Mouse (Mus musculus) lung, embryonic 16.5 days (tissue): ENCODE results near the gene Anks1. TPM values are rescaled to one million over a fixed set of nuclear protein-coding genes. Genes with fewer than 3 reads are reported as not detected.

ENCODE experiments used
- ATAC-seq: fragments of 200-750 bp; cut with Nextera tagmentation; 2 replicates; pipeline ENCODE4 v1.8.0; 2017; ENCODE audit warnings: low read depth, mild to moderate bottlenecking, moderate library complexity
- H3K27ac ChIP-seq: fragments of 300-500 bp; sonication (generic); 2 replicates; pipeline ENCODE4 v1.5.1; 2014; ENCODE audit warnings: mild to moderate bottlenecking, control low read depth, low read length
- H3K27me3 ChIP-seq: fragments of 300-500 bp; sonication (generic); 2 replicates; pipeline ENCODE4 v1.6.1; 2014; ENCODE audit warnings: low read depth, low read length, mixed read lengths; ENCODE audit not compliant: control insufficient read depth, insufficient read depth
- H3K36me3 ChIP-seq: fragments of 300-500 bp; sonication (generic); 2 replicates; pipeline ENCODE4 v1.6.1; 2014; ENCODE audit warnings: low read length; ENCODE audit not compliant: control insufficient read depth, insufficient read depth
- H3K4me1 ChIP-seq: fragments of 300-500 bp; sonication (generic); replicated peaks from 2 replicates; pipeline ENCODE4 v1.6.1; 2014; ENCODE audit warnings: low read length, mixed read lengths; ENCODE audit not compliant: control insufficient read depth, insufficient read depth
- H3K4me2 ChIP-seq: fragments of 300-500 bp; sonication (generic); 2 replicates; pipeline ENCODE4 v1.6.1; 2014; ENCODE audit warnings: low read depth, low read length, control low read depth
- H3K4me3 ChIP-seq: fragments of 300-500 bp; sonication (generic); 2 replicates; pipeline ENCODE4 v1.5.1; 2014; ENCODE audit warnings: mild to moderate bottlenecking, low read length, control low read depth
- H3K9ac ChIP-seq: fragments of 300-500 bp; sonication (generic); 2 replicates; pipeline ENCODE4 v1.6.1; 2014; ENCODE audit warnings: low read length, control low read depth
- H3K9me3 ChIP-seq: fragments of 300-500 bp; sonication (generic); 2 replicates; pipeline ENCODE4 v1.6.1; 2016; ENCODE audit warnings: low read length; ENCODE audit not compliant: control insufficient read depth
- WGBS: fragments of 180-500 bp; shearing (Covaris S2); extraction: QIAGEN DNeasy Blood & Tissue Kit; methylation state at CpG from one replicate; pipeline ENCODE4 v1.1.7; 2014; 5-methylcytosine and 5-hydroxymethylcytosine counted together
- polyA plus RNA-seq: library from polyadenylated mRNA; unstranded; fragments of >200 nt; fragmentation: Nextera tagmentation; extraction: Ambion mirVana; gene quantifications from 2 replicates; pipeline ENCODE4 v1.2.1, GENCODE M21; 2015

The Anks1 gene
- polyA plus RNA-seq, 1 experiment from 2014 or later = 18.1 TPM

DNA sequence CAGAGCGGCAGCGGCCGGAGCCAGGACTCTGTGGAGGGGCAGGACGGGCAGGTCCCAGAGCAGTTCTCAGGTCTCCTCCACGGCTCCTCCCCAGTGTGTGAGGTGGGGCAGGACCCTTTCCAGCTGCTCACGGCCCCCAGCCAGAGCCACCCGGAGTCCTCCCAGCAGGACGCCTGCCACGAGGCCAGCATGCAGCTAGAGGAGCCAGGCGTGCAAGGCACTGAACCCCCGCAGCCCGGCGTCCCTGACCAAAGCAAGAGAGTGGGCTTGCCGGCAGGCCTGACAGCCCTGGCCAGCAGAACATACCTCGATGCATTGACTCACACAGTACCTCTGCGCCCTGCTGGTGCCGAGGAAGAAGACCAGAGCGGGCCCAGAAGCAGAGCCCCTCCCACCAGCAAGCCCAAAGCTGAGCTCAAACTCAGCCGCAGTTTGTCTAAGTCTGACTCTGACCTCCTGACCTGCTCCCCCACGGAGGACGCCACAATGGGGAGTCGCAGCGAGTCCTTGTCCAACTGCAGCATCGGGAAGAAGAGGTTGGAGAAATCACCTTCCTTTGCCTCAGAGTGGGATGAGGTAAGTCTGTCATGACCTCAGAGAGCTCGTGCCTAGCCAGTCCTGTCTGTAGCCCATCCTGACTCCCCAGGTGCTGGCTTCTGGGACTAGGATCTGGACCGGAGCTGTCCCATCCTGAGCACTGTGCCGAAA, 98.9 kb downstream of the Anks1 start:
- H3K4me1 ChIP-seq = peaks cover 54% of the 10 kb centered on the region
- peak overlapping the region; percentile 67 for H3K9ac ChIP-seq
- WGBS = 15% methylated on average over 27 of the region's 27 CpGs
- no peaks in the 10 kb centered on the region for H3K36me3 ChIP-seq
- peak overlapping the region; percentile 95 for H3K27ac ChIP-seq
- no peaks in the 10 kb centered on the region for H3K27me3 ChIP-seq
- peak; percentile 79 for ATAC-seq
- H3K9me3 ChIP-seq = no peaks in the 10 kb centered on the region
- H3K4me3 ChIP-seq = peak overlapping the region; percentile 31
- peak overlapping the region; percentile 57 for H3K4me2 ChIP-seq

DNA sequence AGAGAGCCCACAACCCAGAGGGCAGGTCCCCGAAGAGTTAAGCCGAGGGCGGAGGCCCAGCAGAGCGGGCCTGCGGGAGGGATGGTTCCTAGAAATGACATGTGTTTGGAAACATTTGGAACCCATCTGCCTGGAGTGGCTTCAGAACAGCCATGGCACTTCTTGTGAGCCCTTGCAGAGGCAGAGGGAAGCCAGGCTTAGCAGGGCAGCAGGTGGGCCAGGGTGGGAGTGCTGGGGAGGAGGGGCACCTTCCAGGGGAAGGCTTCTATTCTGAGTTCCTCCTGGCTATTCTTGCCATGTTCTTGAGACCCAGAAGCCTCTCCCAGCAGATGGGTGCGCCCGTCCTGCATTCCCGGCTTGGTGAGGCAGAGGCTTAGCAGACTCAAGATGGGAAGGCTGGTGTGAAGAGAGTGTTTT, 99.5 kb downstream of the Anks1 start:
- Histone ChIP-seq H3K4me3 (peak overlapping the region; percentile 31), H3K9ac (peak overlapping the region; percentile 67), H3K27ac (peak overlapping the region; percentile 95), H3K27me3 (no peaks in the 10 kb centered on the region), H3K36me3 (no peaks in the 10 kb centered on the region), H3K9me3 (no peaks in the 10 kb centered on the region), H3K4me2 (peak overlapping the region; percentile 57), H3K4me1 (peaks cover 59% of the 10 kb centered on the region)
- ATAC-seq = no peak
- 65% methylated on average over 8 of the region's 8 CpGs for WGBS

- Histone ChIP-seq H3K27ac (peak overlapping the region; percentile 95), H3K4me2 (peak overlapping the region; percentile 57), H3K9ac (peak overlapping the region; percentile 67), H3K36me3 (no peaks in the 10 kb centered on the region), H3K9me3 (no peaks in the 10 kb centered on the region), H3K27me3 (no peaks in the 10 kb centered on the region), H3K4me3 (peak overlapping the region; percentile 31), H3K4me1 (peaks cover 65% of the 10 kb centered on the region)
- no peak for ATAC-seq
- WGBS = 67% methylated on average over 10 of the region's 10 CpGs
These were observed 100.1 kb downstream of the Anks1 start for GRCm38 (mm10) chr17:28009066-28009715.

GRCm38 (mm10) chr17:28009716-28010114, 100.6 kb downstream of the Anks1 start:
- no peak for ATAC-seq
- Histone ChIP-seq H3K4me3 (peak overlapping the region; percentile 31; the same call in 1 of the 2 replicates), H3K27me3 (no peaks in the 10 kb centered on the region), H3K9me3 (no peaks in the 10 kb centered on the region), H3K9ac (peak overlapping the region; percentile 67), H3K4me1 (peaks cover 70% of the 10 kb centered on the region), H3K4me2 (peak overlapping the region; percentile 57), H3K27ac (no peak overlapping the region), H3K36me3 (no peaks in the 10 kb centered on the region)
- 78% methylated on average over 7 of the region's 7 CpGs for WGBS

- H3K4me2 ChIP-seq = no peak overlapping the region
- no peak overlapping the region for H3K4me3 ChIP-seq
- H3K27me3 ChIP-seq = no peaks in the 10 kb centered on the region
- peak overlapping the region; percentile 36; the same call in 1 of the 2 replicates for H3K27ac ChIP-seq
- ATAC-seq = no peak
- 0 out of 2 replicates have a peak overlapping the region, but pooled peaks have one; percentile 22 for H3K9ac ChIP-seq
- no peaks in the 10 kb centered on the region for H3K36me3 ChIP-seq
- H3K4me1 ChIP-seq = peaks cover 74% of the 10 kb centered on the region
- WGBS = 90% methylated on average over 2 of the region's 2 CpGs
- no peaks in the 10 kb centered on the region for H3K9me3 ChIP-seq
These were observed 101.8 kb downstream of the Anks1 start for GRCm38 (mm10) chr17:28010925-28011324.

DNA sequence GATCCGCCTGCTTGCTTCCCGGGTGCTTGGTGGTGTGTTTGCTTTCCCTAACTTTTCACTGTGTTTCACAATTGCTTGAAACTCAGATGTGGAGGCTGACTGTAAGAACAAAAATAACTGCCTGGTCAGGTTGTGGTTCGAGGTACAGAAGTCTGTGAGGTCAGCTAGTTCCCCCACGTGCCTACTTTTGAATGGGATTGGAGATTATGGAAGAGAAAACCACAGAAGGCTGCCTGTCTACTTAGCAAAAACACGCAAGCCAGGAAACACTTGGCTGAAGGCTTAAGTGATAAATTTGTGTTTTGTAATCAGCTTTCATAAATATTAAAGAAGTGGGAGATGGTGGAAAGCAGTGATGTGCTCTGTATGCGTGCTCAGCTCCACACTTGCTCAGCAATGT, 103.7 kb downstream of the Anks1 start:
- H3K27me3 ChIP-seq = no peaks in the 10 kb centered on the region
- no peaks in the 10 kb centered on the region for H3K9me3 ChIP-seq
- H3K27ac ChIP-seq = peak overlapping the region; percentile 98
- H3K36me3 ChIP-seq = no peaks in the 10 kb centered on the region
- H3K4me1 ChIP-seq = peaks cover 69% of the 10 kb centered on the region
- WGBS = 43% methylated on average over 6 of the region's 6 CpGs
- peak overlapping the region; percentile 40 for H3K4me2 ChIP-seq
- ATAC-seq = no peak
- H3K9ac ChIP-seq = peak overlapping the region; percentile 55
- H3K4me3 ChIP-seq = no peak overlapping the region

DNA sequence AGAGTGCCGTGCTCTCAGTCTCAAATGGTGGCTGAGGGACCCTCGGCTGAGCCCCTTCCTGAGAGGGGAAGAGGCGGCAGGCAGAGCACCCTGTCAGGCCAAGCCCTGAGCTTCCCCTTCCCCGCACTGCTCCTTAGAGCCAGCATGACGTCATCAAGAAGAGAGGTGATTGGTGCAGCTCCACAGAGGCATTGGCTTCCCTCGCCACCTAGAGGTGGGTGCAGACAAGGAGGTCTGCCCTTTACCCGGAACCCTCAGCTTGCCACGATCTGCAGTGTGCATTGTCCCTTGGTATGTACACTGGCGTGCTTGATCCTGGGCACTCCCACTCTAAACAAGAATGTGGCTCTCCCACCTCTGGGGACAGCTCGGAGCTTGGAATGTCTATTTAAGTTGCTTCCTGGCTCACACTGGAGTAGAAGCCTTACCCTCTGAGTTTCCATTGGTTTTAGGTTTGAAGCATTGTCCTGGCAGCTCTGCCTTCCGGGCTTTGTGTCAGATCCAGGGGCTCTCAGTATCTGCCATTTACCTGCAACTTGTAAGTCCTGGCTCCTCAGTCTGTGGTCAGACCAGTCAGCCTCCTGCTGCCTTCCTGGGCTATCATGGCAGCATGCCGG, 104.3 kb downstream of the Anks1 start:
- Histone ChIP-seq H3K27ac (peak overlapping the region; percentile 98), H3K4me2 (peak overlapping the region; percentile 40), H3K27me3 (no peaks in the 10 kb centered on the region), H3K9ac (peak overlapping the region; percentile 57), H3K9me3 (no peaks in the 10 kb centered on the region), H3K4me3 (no peak overlapping the region), H3K4me1 (peaks cover 65% of the 10 kb centered on the region), H3K36me3 (no peaks in the 10 kb centered on the region)
- 8% methylated on average over 12 of the region's 12 CpGs for WGBS
- ATAC-seq = peak; percentile 86

- ATAC-seq = no peak
- 39% methylated on average over 4 of the region's 4 CpGs for WGBS
- H3K27me3 ChIP-seq = no peaks in the 10 kb centered on the region
- H3K4me2 ChIP-seq = no peak overlapping the region
- 0 out of 2 replicates have a peak overlapping the region, but pooled peaks have one; percentile 15 for H3K9ac ChIP-seq
- H3K4me1 ChIP-seq = peaks cover 62% of the 10 kb centered on the region
- no peaks in the 10 kb centered on the region for H3K36me3 ChIP-seq
- H3K4me3 ChIP-seq = no peak overlapping the region
- H3K9me3 ChIP-seq = no peaks in the 10 kb centered on the region
- peak overlapping the region; percentile 98 for H3K27ac ChIP-seq
These were observed 105.3 kb downstream of the Anks1 start for GRCm38 (mm10) chr17:28014449-28014848.

DNA sequence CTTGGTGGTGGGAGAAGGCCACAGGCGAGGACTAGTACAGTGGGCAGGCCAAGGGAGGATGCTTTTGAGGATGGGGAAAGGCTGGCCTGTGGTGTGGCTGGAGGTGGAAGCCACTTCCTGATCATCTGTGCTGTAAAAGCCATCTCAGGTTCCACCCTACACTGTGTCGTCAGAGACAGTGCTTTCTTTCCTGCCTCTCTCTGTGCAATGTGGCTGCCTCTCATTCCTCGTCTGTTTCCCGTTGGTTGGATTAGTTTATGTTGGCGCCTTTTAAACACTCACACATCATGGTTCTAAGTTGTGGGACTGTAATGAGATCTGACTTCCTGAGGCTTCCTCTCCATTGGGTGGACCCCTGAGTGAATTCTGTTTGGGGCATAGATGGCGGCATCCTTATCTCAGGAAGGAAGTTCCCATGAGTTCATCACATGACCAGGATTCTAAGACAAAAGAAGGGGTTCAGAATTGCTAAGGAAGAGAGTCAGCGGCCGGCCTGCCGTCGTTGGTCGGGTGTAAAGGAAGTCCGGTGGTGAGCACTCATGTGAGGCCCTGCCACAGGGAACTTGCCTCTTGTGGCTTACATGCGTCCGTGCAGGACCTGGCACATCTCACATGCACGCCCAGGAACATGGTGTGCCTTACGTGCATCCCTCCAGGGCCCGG, 106.1 kb downstream of the Anks1 start:
- WGBS = 49% methylated on average over 17 of the region's 17 CpGs
- Histone ChIP-seq H3K4me1 (peaks cover 60% of the 10 kb centered on the region), H3K4me3 (no peak overlapping the region), H3K4me2 (no peak overlapping the region), H3K27ac (peak overlapping the region; percentile 98), H3K9ac (no peak overlapping the region), H3K27me3 (no peaks in the 10 kb centered on the region), H3K36me3 (no peaks in the 10 kb centered on the region), H3K9me3 (no peaks in the 10 kb centered on the region)
- peak; percentile 53 for ATAC-seq
